Mouse (Mus musculus): Measurements from ENCODE around the gene Thbs3.

The Thbs3 gene

DNA sequence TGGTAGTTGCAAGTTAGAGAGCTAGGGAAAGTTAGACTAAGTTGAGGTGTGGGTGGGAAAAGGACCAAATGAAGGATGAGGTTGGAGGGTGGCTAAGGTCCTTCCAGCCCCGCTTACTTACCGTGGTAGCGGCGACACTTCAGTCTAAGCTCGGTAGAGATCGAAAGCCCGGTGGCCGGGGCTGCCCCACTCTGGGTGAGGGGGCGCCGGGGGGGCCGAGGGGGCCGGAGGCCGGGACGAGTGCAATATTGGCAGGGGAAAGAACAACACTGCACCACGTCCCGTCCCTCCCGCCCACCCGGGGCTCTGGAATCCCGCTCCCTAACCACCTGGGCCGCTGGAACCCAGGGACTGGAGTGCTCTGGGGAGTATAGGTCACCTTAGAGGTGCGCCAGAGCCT is 11.9 kb downstream of the Thbs3 start, which contains the start of gene Mtx1:
TSS of gene Mtx1 (minus strand) at position 189 of the 400 bp plus-strand sequence.
- no peak for DNase-seq (ENCODE audit: low read depth, low spot score)

- peak; percentile 97 for DNase-seq (ENCODE audit: low read depth, low spot score)
Observed at GRCm38 (mm10) chr3:89227307-89228179, 12.6 kb downstream of the Thbs3 start.

GRCm38 (mm10) chr3:89228180-89228549 is 13.2 kb downstream of the Thbs3 start:
- peak; percentile 94 for DNase-seq (ENCODE audit: low read depth, low spot score)

DNA sequence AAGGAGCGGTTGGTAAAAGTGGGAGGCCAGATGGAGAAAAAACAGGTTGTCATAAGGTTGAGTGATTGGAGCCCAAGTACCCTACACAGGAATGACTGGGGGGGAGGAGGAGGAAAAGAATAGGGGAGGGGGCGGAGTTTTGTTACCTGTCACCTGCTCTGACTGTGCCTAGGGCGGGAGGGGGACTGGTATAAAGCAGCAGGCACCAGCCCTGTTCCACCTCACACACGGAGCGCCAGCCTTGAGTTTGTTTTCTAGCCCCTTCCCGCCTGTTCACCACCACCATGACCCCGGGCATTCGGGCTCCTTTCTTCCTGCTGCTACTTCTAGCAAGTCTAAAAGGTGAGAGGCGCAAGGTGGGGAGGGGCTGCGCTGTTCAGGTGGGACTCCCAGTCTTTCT is 13.9 kb downstream of the Thbs3 start, which contains the start of gene Muc1:
TSS of gene Muc1 (plus strand) at position 222 of the 400 bp plus-strand sequence.
- no peak for DNase-seq (ENCODE audit: low read depth, low spot score)

GRCm38 (mm10) chr3:89229276-89229675 is 14.3 kb downstream of the Thbs3 start:
- no peak for DNase-seq (ENCODE audit: low read depth, low spot score)

DNA sequence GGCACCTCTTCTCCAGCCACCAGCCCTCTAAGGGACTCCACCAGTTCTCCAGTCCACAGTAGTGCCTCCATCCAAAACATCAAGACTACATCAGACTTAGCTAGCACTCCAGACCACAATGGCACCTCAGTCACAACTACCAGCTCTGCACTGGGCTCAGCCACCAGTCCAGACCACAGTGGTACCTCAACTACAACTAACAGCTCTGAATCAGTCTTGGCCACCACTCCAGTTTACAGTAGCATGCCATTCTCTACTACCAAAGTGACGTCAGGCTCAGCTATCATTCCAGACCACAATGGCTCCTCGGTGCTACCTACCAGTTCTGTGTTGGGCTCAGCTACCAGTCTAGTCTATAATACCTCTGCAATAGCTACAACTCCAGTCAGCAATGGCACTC is 15.6 kb downstream of the Thbs3 start:
- no peak for DNase-seq (ENCODE audit: low read depth, low spot score)

DNA sequence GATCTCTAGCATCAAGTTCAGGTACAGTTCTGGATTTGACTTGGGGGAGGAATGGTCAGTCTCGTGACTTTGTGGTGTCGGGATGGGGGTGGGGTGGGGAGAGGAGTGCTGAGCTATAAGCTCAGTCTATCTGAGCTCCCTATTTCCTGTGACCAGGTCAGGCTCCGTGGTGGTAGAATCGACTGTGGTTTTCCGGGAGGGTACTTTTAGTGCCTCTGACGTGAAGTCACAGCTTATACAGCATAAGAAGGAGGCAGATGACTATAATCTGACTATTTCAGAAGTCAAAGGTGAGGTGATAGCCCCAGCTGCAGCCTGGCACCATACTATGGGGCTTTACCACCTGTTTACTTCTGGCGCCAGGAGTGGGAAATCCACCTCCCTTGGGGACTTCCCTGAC is 16.4 kb downstream of the Thbs3 start:
- no peak for DNase-seq (ENCODE audit: low read depth, low spot score)

DNA sequence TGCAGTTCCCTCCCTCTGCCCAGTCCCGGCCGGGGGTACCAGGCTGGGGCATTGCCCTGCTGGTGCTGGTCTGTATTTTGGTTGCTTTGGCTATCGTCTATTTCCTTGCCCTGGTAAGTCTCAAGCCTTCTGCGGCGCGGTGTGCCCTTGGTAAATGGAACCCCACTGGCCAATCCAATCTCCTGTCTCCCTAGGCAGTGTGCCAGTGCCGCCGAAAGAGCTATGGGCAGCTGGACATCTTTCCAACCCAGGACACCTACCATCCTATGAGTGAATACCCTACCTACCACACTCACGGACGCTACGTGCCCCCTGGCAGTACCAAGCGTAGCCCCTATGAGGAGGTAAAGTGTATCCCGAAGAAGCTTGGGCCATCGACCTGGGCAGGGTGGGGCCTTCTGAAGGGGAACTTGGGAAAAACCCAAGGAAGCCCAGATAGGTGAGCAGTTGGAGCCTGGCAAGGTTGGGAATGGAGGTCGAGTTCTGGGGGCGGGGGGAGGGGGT is 16.8 kb downstream of the Thbs3 start:
- no peak for DNase-seq (ENCODE audit: low read depth, low spot score)

- DNase-seq (ENCODE audit: low read depth, low spot score): no peak
Observed at GRCm38 (mm10) chr3:89232614-89233013, 17.6 kb downstream of the Thbs3 start.

DNA sequence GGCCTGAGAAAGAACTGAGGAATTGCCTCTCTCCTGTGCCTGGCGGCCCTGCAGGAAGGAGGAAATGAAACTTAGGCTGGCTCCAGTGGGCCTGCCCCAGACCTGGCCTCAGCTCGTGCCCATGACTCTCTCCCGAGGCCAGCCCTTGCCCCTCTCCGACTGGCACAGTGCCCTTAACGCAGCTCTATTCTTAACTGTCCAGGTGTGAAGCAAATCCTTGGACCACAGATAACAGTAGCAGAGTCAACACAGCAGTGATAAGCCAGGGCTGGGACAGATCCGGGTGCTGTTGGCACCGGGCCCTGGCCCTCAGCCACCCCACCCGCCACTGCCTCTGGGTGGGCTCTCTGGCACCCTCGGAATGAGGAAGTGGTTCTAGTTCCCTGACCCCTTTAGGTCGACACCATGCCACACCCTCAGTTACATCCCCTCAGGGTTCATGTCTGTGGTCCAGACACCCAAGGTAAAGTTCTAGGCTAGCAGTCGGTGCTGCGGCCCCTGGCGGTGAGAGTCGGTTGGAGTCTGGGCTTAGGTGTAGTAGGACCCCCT is 18.7 kb downstream of the Thbs3 start:
- no peak for DNase-seq (ENCODE audit: low read depth, low spot score)

DNA sequence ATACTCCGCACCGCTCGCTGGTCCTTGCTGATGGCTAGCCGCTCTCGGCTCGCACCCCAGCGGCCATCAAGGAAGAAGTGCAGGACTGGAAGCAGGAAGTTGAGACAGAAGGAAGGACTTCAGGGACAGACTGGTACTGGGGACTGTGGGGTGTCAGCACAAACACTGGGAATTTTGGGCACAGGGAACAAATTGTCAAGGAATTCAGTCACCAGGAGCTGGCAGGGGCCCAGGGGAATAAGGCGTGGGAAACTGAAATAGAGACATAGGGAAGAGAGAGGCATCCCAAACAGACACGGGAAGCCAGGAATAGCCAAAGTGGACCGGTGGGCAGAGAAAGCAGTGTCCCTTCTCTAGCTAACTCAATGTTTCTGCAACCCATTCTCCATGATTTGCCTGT is 21.5 kb downstream of the Thbs3 start:
- DNase-seq (ENCODE audit: low read depth, low spot score): no peak

GRCm38 (mm10) chr3:89237682-89238081 is 22.7 kb downstream of the Thbs3 start:
- DNase-seq (ENCODE audit: low read depth, low spot score): no peak

DNA sequence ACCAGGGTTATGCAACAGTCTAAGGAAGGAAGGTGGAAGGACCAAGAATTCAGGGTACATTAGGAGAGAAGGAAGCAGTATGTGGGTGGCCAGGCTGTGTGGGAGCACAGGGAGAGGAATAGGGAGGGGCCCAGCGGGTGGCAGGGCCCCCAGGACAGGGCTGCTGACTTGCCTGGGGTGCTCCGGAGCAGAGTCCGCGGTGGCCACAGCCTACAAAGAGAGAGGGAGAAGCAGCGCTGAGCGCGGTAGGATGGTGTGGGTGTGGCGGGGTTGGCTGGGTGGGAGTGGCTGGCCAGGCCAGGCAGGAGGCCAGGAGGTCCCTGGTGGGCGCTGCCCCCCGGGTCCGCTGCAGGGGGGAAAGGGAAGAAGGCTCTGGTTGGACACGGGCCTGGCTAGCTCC is 23.5 kb downstream of the Thbs3 start:
- no peak for DNase-seq (ENCODE audit: low read depth, low spot score)

DNA sequence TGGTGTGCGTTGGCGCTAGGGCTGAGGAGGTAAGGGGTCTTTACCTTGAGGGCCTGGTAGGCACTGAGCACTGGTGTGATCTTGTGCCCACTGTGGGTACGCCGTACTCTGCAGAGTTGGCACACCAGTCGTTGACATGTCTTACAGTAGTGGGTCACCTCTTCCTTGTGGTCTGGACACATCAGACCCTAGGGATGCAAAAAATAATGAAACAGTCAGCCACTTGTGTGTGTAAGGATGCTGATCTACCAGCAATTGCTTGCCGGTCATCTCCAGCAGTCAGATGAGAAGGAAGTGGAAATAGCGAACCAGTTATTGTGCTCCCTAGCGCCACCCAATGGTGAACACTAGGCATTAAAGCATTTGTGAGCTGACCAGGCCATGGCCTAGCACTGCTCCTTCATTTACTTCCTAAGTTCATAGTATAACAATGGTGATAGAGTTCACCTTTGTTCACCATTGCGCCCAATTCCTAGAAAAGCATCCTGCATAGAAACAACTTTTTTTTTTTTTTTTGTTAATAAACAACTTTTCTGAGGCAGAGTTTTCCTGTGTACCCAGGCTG is 27.4 kb downstream of the Thbs3 start:
- peak; percentile 75 for DNase-seq (ENCODE audit: low read depth, low spot score)

DNA sequence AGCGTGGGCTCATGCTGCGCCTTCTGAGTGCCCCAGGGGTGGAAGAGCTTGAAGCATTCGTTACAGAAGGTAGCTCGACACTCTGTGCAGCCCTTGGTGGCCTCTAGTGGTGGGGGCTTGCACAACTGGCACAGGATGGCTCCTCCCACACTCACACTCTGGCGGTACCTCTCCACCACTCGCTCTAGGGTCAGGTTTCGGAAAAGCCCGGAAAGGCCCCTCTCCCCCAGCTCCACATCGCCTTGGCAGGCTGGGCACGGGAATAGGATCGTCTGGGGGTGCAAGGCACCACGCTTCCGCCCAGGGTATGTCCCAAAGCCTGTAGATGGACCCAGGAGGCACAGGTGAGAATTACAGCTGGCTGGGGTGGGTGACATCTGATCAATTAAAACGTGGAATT is 28.6 kb downstream of the Thbs3 start:
- peak; percentile 46 for DNase-seq (ENCODE audit: low read depth, low spot score)

DNA sequence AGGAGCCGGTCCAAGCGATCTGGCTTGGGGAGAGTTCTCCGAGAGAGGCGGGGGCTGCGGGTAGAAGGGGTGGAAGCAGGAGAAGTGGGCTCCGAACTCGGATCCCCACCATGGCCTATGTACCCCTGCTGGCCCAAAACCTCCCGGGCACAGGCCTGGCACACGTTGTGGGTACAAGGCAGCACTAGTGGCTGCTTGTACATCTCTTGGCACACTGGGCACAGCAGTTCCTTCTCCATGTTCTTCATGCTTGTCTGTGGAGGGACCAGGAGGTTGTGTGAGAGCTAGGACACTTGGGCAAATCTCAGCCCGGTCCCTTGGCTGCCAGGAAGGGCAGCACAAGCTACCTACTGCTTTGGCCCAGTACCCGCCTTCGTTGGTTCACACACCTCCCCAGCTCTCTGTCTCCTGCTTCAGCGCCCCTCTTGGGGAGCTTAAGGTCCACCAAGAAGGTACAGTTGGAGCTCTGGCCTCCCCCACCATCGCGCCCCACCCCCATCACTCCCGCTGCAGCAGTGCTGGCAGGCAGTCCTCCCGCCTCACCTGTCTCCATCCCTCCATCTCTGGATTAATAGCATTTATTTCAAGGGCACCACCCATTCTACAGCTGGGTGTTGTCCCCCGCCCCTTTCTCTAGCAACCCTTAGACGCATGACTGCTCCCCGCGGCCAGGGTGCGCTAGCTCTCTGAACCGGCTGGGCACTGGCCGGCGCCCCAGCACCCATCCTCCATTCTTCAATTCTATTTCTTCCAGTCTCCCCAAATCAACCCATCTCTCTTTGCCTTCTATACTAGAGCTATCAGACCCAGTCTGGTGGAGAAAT is 29.4 kb downstream of the Thbs3 start:
- peak; percentile 52 for DNase-seq (ENCODE audit: low read depth, low spot score)

DNA sequence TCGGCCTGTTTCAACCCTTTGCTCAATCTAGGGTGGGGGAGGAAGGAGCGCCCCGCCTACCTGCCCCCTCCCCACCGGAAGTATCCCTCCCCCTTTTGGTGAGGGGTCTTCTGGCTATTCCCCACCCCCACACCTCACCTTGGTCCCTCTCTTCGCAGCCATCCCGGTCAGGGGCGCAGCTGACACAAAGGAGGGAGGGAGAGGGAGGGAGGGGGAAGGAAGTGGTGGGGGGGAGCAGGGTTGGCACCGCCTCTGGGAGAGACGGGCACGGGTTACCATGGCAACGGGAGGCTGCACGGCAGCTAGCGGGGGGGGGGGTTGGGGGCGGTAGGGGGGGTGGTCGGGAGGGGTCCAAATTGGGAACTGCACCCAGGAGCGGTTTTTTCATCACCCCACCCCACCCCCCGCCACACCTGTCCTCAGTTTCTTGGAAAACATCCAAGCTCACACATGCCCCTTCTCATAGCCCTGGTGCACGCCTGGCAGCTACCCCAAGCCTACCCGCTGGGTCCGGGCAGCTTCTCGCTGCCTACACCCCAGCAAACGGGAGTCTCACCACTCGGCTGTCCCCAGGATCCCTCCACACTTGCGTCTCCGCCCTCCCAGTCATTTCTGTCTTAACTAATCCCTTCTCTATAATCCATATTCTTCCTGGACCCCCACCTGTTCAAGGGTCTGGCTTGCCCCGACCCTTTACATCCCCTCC is 30.2 kb downstream of the Thbs3 start:
- DNase-seq (ENCODE audit: low read depth, low spot score): no peak

- peak; percentile 83 for DNase-seq (ENCODE audit: low read depth, low spot score)
Observed at GRCm38 (mm10) chr3:89245688-89246171, 30.8 kb downstream of the Thbs3 start, which contains the start of gene Krtcap2. TSS of gene Krtcap2 (plus strand) at chr3:89245966.

DNA sequence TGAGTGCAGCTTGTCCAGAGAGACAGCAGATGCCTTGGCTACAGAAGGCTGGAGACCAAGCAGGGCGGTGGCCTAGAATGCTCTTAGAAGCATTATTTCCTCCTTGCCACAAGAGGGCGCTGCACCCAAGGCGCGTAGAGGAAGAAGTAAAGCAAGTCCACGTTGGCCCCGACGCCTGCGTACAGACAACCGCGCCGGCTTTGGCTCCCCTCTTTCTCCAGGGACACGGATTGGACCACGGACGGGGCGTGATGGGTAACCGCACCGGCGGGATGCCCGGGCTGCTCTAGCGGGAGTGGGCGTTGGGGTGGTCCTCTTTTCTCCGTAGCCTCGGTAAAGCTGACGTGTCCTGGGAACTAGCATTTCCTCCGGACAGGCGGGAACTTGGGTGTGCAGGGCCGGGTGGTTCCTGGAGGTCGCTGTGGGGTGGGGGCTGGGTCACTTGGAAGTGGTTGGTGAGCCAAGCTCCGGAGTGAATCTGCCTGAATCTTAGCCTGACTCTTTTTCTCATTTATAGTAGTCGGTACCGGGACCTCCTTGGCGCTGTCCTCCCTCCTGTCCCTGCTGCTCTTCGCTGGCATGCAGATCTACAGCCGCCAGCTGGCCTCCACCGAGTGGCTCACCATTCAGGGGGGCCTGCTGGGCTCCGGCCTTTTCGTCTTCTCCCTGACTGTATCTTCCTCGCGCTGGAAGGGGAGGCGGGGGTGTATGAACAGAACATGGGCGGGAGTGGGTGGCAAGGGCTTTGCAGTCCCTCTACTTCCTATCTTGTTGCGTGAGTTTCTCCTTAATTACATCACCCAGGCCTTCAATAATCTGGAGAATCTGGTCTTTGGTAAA is 31.5 kb downstream of the Thbs3 start, which contains the start of gene Trim46:
TSS of gene Trim46 (minus strand) at position 49 of the 840 bp plus-strand sequence.
- DNase-seq (ENCODE audit: low read depth, low spot score): peak; percentile 96

- DNase-seq (ENCODE audit: low read depth, low spot score): no peak
Observed at GRCm38 (mm10) chr3:89247466-89247865, 32.5 kb downstream of the Thbs3 start.

Data from 3T3-L1 (cell line).